Mouse (Mus musculus) layer of hippocampus, postnatal 14 days (tissue): ENCODE data around the gene Gnpat. TPM values are rescaled to one million over a fixed set of nuclear protein-coding genes. Genes with fewer than 3 reads are reported as not detected.
A peak's percentile ranks its signal among the peaks of the same experiment; 100 is the strongest.

Experiments
- DNase-seq, 2 experiments: peaks; one replicate each; pipeline ENCODE4 v3.0.0; 2021 to 2022; ENCODE audit warnings: low spot score in 2 of 2, mixed read lengths in 1 of 2
- long read RNA-seq, 2 experiments: library from polyadenylated mRNA; stranded (forward); transcript quantifications; one replicate each; pipeline ENCODE4 v2.0.0; 2021
- total RNA-seq, 2 experiments: library from RNA; stranded (reverse); gene quantifications; 2 replicates each; pipeline ENCODE4 v1.2.3; 2021

Gene Gnpat
- total RNA-seq: 10 to 100 TPM; 66.3 to 69.6 TPM
- long read RNA-seq, experiment 1, transcript Gnpat-201 (16 exons, 2,984 nt): major isoform, 35 of 58 reads
- long read RNA-seq, experiment 1, partial matches to known transcripts: 8 of 58 reads
- long read RNA-seq, experiment 1, other reads (novel, unspliced or antisense): 14 of 58 reads
- long read RNA-seq, experiment 2, transcript Gnpat-201 (16 exons, 2,984 nt): major isoform, 39 of 63 reads
- long read RNA-seq, experiment 2, partial matches to known transcripts: 9 of 63 reads
- long read RNA-seq, experiment 2, other reads (novel, unspliced or antisense): 15 of 63 reads

DNA sequence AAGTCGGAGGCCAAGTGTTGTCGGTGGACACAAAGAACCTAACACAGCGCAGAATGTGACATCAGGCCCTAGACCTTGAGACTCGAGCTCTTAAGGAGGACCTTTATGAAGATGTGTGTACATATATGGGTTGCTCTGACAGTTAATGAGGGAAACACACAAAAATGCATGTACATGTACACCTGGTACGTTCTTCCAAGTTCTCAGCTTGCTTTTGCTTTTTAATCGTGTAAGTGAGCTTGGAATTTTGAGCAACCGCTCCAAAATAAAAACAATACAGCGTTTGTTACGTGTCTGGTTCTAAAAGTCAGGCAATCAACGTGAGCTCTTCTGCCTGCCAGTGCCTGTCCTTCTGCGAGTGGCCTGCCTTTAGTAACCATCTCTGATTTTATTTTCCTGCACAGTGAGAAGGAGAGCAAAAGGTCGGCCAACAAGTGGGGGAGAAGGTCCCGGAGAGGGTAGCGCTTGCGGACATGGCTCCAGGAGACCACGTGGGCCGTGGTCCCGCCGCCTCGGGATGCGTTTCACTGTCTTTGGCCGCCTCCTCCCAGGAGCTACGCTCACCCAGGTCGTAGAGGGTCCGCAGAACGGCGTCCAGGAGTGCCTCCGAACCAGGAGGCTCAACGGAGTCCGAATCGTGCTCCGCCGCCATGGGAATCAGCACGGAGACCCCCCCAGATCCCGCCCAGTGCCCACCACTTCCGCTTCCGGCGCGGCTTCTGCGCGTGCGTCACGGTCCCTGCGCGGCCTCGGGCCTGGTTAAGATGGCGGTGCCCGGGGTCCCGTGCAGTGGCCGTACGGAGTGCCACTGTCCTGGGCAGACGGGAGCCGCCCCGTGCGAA is at the start of gene Gnpat, which contains the start of gene 2810004N23Rik:
Gnpat (plus strand) TSS at position 713 of the 842 bp plus-strand sequence.
2810004N23Rik (minus strand) TSS at position 800 of the 842 bp plus-strand sequence.
- peak; percentile 95 for DNase-seq

DNA sequence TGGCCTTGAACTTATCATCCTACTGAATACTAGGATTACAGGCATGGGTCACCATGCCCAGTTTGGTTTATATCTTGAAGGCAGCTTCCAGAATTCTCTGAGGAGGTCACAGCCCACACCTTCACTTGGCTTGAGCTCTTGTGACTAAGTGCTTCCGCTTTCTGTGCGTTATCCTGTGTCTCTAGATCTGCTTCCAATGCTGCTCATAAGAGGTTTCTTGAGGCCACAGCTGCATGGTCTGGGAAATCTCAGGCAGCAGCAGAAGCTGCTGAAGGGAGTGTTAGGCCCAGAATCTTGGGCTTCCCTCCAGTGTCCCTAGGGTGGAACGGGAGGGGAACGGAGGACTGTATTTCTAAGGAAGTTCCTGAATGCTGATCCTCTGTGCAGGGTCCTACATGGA is 49.5 kb upstream of the Gnpat start:
- no peak for DNase-seq

DNA sequence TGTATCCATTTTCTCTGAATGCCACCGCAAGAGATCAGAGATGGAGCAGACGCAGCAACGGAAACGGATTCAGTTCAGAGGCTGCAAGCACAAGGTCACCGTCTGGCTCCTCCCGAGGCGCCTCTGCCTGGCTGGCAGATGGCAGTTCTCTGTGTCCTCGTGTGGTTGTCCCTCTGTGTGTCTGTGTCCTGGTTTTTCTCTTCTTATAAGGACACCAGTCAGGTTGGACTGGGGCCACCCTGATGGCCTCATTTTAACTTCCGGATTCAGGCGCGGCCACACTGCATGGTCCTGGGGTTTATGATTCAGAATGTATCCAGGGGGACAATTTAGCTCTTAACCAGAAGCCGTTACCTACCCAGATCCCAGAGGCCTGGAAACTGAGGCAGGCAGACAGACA is 47.0 kb upstream of the Gnpat start:
- DNase-seq: no peak

DNA sequence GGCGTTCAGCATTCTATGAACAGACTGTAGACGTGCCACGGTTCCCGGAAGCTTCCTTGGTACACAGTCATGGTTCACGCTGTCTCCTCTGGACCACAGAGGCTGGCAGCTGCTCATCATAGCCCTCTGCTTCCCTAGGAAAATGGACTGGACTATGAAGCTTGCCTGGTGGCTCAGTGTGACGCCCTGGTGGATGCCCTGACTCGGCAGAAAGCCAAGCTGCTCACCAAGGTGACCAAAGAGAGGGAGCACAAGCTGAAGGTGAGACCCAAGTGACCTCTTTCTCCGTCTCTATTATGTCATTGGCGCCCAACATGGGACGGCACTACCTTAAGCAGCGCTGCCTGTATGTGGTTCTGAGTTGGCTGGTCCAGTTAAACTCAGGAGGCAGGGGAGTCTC is 46.0 kb upstream of the Gnpat start:
- no peak for DNase-seq

DNA sequence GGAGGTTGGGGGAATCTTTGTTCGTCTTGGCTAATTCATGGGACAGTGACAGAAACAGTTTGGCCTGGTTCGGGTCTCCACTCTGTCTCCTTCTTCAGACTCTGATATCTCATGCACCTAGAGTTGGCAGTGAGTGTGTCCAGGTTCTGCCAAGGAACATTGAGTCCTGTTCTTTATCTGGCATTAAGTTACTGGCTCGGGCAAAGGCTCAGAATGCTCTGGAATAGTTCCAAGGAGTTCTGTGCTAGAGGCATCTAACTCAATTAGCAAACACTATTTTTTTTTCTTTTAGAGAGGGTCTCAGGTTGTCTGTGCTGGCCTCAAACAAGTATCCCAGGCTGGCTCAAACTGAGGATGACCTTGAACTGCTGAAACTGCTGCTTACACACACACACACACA is 45.5 kb upstream of the Gnpat start:
- no peak for DNase-seq

DNA sequence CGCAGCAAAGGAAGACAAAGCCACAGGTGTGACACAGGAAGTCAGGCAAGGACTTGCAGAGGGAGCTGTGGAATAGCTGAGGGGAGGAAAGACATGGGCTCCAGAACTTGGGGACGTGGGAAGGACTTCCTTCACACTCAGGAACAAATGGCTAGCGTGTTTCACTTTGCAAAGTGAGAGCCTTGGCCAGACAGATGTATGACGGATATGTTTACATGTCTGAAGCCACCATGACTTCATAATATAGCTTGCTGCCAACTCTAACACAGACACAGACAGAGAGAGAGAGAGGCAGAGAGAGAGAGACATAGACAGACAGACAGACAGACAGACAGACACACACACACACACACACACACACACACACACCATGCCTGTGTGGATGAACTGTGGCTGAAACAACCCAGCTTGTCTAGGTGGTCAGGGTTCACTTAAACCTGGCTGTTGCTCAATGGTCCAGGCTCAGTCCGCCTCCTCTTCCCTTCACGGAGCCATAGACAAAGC is 43.2 kb upstream of the Gnpat start:
- no peak for DNase-seq

DNA sequence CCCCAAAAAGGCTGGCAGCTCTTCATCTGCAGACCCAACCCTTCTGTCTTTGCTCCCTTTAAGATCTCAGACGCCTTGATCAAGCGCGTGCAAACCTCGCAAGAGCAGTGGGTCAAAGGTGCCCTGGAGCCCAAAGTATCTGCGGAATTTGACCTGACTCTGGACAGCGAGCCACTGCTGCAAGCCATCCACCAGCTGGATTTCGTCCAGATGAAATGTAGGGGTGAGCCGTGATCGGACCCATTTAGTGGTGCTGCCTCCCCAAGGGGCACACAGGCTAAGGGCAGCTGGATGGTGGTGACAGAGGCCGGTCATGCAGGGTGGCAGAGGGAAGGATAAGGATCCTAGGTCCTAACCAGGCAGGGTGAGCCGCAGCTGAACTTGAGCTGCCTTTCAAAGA is 42.7 kb upstream of the Gnpat start:
- DNase-seq: no peak

DNA sequence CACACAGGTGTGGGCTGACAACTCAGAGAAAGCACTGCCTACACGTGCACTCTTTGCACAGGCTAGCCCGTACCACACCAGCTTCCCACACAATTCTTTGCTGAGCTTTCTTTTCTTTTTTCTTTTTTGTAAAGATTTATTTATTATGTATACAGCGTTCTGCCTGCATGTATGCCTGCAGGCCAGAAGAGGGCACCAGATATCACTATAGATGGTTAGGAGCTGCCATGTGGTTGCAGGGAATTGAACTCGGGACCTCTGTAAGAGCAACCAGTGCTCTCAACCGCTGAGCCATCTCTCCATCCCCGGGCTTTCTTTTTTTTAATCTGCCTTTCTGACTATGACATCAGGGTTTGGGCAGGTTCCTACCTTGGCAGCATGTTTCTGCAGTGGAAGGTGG is 39.3 kb upstream of the Gnpat start:
- DNase-seq: no peak

DNA sequence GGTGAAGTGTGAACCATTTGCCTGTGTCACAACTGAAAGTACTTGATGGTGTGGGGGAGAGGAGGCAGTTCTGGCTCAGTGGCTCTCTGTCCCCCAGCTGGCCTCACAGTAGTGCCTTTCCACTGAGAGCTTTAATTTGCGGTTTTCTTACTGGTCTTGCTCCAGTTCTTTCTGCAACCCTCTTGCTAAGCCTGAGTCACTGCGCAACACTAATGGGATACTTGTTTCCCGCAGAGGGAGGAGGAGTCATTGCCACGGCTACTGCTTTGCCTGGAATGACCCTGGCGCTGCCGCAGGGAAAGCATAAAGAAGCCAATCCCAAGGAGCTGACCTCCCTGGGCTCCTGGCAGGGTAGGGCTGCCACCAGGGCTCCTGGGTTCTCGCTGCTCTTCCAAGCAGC is 36.2 kb upstream of the Gnpat start:
- DNase-seq: peak; percentile 16 to 50

DNA sequence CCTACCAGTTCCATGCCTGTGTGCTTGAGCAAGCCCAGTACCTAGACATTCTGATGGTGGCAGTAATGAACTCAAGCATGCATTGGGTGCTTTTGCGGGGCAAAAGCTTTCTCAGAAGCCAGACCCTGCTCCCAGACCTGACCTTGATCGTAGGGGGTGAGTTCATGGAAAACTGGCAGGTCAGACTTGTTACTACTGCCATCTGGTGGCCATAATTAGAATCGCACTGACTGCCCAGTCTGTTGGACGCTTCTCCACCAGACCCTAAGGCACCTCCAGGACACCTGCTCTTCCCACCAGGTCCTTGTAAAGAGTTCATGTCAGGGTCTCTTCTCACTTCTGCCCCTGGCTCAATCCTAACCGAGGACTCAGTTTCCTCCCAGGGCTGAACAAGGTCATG is 35.4 kb upstream of the Gnpat start:
- DNase-seq: peak; percentile 43 to 55

DNA sequence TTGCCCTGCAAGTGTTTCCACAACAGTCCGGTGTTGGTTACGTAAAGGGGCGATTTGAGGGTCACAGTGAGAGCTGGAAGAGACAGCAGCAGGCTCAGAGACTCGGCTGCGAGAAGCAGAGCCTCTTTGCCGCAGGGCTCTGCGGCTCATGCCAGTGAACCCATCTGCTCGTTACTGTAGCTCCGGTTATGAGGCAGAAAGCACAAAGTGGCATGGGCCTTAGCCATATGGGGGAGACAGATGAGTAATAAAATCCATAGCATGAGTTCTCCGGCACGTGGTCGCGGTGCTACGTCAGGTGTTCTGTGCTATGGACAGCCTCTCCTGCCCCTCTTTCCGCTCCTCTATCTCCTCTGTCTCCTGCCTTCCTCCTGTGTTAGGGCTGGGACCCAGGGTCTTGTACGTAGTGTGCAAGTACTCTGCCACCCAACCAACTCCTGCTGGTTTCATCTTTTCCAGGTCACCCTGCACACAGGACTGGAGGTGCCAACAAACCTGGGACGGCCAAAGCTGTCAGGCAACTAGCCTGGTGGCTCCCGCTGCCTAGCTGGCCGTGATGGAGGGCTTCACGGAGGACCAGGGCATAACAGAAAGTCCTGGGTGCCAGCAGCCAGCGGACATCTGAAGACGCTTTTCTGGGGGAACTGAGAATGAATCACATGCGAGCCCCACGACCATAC is 34.1 kb upstream of the Gnpat start:
- peak; percentile 30 to 59 for DNase-seq

DNA sequence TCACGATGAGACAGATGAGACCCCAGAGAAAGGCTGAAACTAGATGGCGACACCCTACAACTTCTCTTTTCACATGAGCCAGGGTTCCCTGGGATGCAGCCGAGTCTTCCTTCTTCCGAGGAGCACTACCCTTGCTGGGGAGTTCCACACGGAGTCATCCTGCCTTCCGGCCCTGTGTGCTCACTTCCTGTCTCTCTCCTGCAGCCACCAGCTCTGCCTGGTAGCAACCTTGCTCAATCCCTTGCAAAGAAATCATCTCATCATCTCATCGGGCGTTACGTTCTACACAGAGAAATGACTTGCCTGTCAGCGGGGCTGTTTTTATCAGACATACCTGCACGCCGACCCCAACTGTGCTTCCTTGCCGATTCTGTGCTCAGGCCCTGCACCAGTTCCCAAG is 32.8 kb upstream of the Gnpat start:
- DNase-seq: no peak

DNA sequence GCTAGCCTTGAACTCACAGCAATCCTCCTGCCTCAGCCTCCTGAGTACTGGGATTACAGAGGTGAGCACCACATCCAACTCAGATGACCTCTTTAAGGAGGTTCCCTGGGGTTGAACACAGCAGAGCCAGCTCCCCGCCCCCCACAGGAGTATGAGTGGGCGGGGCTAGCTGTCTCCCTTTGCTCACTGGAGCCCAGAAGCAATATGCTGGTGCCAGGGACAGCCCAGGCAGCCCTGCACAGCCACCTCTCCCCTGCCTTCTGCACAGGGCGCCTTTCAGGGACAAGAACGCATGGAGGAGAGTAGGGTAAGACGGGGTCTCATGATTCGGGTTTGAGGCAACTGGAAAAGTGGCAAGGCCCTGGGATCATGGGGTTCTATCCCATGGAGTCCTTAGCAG is 31.3 kb upstream of the Gnpat start:
- DNase-seq: no peak

DNA sequence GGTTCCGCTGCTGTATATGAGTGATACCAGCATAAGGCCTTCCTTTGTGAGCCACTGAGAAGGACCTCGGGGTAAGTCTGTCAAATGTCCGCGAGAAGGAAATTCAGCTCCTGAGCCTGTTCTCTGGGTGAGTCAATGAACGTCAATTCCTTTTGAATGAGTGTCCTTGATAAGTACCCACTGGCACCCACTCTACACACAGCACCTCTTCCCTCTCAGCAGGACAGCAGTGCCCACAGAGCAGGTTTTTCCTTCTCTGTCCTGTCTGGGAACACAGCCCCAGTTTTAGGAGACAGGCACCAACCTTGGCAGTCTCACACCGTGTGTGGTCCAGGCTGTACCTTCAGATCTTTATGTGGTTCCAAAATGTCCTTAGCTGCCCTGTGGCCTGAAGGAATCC is 30.9 kb upstream of the Gnpat start:
- no peak for DNase-seq

DNA sequence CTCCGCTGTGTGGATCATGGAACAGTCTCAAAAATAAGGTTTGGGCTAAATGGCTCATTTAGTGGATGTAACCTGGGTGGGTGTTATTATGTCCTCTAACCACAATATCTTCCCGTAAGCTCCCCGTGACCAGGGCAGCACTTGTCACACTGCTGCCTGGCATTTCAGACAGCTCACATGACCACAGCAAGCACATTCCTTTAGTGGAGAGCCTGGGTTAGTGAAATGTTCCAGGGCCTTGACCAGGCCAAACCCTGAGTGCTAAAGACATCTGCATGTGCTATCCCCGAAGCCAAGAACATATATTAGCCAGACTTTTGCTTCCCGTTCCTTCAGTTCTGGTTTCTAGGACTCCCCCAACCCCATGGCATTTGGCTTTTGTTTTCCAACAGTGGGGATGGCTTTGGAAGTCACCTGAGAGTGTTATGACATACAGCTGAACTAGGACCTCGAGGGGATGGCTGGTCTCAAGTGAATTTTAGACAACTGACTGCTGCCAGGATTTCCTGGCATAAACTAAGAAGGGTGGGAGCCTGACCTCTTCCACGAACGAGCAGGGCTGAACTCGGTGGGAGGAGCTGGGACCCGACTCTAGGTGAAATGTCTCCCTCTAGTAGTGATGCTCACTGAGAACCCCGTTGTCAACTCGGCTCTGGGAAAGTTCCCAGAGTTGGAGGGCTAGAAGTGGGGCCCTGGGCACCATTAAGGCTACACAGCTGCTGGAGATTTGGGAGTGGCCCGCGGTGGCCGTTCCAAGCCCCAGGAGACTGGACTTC is 29.2 kb upstream of the Gnpat start:
- no peak for DNase-seq

DNA sequence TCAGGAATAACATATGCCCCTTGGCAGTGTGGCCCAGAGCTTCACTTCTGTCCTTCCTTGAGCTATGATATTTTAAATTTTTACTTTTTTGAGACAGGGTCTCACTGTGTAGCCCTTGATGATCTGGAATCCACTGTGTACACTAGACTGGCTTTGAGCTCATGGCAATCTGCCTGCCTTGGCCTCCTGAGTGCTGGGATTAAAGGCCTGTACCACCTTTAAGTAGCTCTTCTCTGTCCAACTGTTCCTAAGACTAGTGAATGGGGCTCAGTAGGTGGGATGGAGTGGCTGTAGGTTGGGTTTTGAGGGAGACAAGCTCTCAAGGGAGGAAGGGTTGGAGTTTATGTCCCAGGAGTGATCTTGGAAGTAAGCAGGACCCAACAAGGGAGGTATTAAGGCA is 27.0 kb upstream of the Gnpat start:
- no peak for DNase-seq

DNA sequence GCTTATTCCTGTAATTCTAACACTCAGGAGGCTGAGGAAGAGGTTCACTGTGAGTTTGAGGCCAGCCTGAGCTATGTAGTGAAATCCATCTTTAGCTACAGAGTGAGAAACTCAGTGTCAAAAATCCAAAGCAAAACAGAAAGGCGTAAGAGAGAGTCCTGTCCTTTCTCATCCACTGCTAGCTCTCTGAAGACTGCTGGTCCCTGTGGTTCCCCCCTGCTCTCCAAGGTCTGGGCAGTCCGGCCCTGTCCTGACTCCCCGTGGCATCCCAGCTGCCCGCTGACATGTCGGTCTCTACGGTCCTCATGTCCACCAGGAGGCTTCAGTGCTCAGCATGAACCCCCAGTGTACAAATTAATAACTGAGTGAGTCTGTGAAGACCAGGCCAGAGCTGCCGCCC is 26.6 kb upstream of the Gnpat start:
- no peak for DNase-seq

DNA sequence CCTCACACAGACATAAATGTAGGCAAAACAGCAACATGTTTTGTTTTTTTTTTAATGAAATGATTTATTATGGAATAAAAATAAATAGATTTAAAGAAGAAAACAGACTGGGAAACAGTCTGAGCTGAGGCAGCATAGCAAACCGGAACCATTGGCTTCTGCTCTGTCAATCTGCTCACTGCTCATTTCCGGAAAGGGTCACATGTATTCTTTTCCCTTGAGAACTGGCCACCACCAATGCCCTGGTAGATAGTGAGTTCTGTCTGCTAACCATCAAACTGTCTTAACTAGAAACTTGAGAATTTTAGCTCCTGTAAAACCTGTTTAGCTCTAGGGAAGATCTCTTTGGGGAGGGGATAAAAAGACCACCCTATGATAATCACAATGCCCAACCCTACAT is 25.9 kb upstream of the Gnpat start:
- no peak for DNase-seq

DNA sequence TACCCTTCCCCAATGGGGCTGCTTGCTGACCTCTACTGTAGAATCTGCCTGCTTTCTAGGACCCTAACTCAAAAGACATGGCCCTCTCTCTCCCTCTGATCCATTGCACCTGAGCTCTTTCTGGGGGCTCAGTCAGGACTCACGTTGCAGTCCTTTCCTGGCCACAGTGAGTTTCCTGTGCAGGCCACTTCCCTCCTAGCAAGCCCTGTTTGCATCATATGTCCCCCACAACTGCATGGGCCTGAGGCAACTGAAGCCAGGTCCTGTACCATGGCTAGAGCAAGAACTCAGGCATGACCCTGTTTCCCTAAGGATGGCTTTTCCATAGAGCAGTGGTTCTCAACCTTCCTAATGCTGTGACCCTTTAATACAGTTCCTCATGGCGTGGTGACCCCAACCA is 24.9 kb upstream of the Gnpat start:
- no peak for DNase-seq

DNA sequence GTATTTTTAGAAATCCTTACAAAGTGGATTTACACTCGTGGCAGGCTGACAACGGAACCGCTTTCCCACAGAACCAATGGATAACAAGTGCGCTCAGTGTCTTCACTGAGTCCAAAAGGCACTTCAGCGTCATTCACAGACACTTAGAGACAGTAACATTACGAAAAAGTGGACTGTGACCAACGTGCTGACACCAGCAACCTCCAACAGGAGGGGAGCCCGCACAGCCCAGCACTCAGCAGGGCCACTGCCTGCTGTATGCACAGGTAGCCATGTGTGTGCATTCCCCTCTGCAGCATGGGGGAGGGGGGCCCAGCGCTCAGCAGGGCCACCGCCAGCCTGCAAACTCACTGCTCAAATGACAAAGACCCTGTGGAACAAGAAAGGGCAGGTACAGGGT is 23.5 kb upstream of the Gnpat start:
- DNase-seq: no peak

DNA sequence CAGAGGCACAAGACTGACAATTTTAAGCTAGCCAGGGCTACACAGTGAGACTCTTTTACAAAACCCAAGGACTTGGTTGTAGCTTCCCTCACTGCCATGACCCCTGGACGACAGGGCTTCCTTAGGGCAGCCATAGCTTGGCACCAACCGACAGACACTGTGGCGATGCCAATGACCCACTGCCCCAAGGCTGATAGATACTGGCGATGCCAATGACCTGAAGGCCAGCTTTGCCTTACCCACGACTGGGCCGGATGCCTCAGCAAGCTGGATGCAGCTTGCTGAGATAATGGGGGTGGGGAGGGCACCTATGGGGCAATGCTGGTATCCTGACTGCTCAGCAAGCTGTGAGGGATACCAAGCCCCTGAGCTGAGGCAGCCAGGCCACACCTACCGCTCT is 21.9 kb upstream of the Gnpat start:
- DNase-seq: no peak
